Mouse (Mus musculus) small intestine, adult 2 months (tissue): ENCODE data around the gene Tex46. TPM values are rescaled to one million over a fixed set of nuclear protein-coding genes. Genes with fewer than 3 reads are reported as not detected.

Experiments
- H3K27ac ChIP-seq: fragments of 200-500 bp; 2 replicates; pipeline ENCODE4 v1.5.1; 2012; ENCODE audit warnings: low read depth, low read length, control low read depth, inconsistent platforms; ENCODE audit not compliant: insufficient read depth
- H3K27me3 ChIP-seq: fragments of 200-500 bp; 2 replicates; pipeline ENCODE4 v1.6.1; 2012; ENCODE audit warnings: mild to moderate bottlenecking, moderate library complexity, low read length, inconsistent platforms; ENCODE audit not compliant: control insufficient read depth, insufficient read depth
- H3K36me3 ChIP-seq: fragments of 200-500 bp; 2 replicates; pipeline ENCODE4 v1.6.1; 2012; ENCODE audit warnings: mild to moderate bottlenecking, low read length, control low read depth, inconsistent platforms; ENCODE audit not compliant: control insufficient read depth, insufficient read depth
- H3K4me1 ChIP-seq: fragments of 200-500 bp; 2 replicates; pipeline ENCODE4 v1.6.1; 2012; ENCODE audit warnings: low read length, inconsistent platforms, mixed read lengths; ENCODE audit not compliant: control insufficient read depth, insufficient read depth, insufficient read length
- H3K4me3 ChIP-seq: fragments of 200-500 bp; 2 replicates; pipeline ENCODE4 v1.5.1; 2012; ENCODE audit warnings: low read depth, mild to moderate bottlenecking, control low read depth, inconsistent platforms, low read length, moderate library complexity
- CTCF ChIP-seq: fragments of 200-500 bp; IDR thresholded peaks from 2 replicates; pipeline ENCODE4 v1.5.1; 2012; ENCODE audit warnings: low read depth, mild to moderate bottlenecking, control low read depth, inconsistent platforms, low read length, moderate library complexity, mixed read lengths; ENCODE audit not compliant: insufficient replicate concordance, insufficient read length; ENCODE audit errors: extremely low read depth
- POLR2A ChIP-seq: fragments of 200-500 bp; IDR thresholded peaks from 2 replicates; pipeline ENCODE4 v1.6.1; 2012; ENCODE audit warnings: low read depth, mild to moderate bottlenecking, control low read depth, inconsistent platforms, low read length, moderate library complexity
- WGBS: fragments of 180-500 bp; shearing (Covaris S2); methylation state at CpG from one replicate; pipeline ENCODE4 v1.1.7; 2018; 5-methylcytosine and 5-hydroxymethylcytosine counted together
- polyA plus RNA-seq: library from polyadenylated mRNA; depleted of rRNA; stranded (reverse); fragments of >200 nt; gene quantifications from 2 replicates; pipeline ENCODE4 v1.2.3, GENCODE M21; 2012; rRNA removed

The Tex46 gene
- polyA plus RNA-seq, 1 experiment = not detected

DNA sequence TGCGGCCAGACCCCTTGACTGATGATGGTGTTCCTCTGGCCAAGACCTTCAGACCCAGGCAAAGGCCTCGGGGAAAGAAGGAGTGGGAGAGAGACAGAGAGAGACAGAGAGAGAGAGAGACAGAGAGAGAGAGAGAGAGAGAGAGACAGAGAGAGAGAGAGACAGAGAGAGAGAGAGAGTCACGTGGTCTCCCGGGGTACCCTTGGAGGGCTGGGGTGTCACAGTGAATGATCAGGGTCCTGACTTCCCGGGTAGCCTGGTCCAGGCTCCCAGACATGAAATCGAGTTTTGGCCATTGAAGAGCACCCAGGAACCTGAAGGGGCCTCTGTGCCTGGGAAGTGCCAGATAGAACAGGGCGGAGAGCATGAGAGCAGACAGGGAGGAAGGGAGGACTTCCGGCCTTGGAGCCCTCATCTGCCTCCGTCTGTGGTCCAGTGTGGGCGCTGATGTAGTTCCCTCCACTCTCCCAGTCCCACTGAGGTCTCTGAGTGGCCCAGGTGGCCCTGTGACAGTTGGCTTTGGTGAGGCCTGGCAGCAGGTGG, 43.5 kb downstream of the Tex46 start:
- WGBS = 78% methylated on average over 10 of the region's 10 CpGs
- no peak overlapping the region for H3K4me3 ChIP-seq
- H3K4me1 ChIP-seq = no peaks in the 10 kb centered on the region
- peaks cover 16% of the 10 kb centered on the region; the same call in 1 of the 2 replicates for H3K36me3 ChIP-seq
- no peak for TF ChIP-seq CTCF
- TF ChIP-seq POLR2A = no peak
- H3K27ac ChIP-seq = no peak overlapping the region
- H3K27me3 ChIP-seq = no peaks in the 10 kb centered on the region

DNA sequence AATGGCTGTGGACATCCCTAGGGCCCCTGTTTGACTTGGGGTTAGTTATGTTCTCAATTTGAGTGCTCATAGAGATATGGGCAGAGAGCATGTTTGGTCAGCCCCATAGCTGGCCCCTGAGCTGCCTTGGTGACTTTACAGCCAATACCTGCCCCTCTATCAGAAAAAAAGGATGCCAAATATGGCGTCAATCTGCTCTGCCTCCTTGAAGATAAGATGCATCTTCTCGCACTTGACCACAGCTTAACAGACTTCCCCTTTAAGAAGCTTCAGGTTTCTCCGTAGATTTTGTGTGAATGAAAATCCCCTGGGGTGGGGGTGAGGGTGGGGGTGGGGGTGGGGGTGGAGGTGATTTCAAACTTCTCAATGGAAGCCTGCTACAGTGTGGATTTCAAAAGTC, 47.7 kb downstream of the Tex46 start:
- peaks cover 35% of the 10 kb centered on the region for H3K36me3 ChIP-seq

More for the DNA sequence above, 47.7 kb downstream of the Tex46 start:
- no peak for TF ChIP-seq POLR2A
- no peak for TF ChIP-seq CTCF
- H3K27ac ChIP-seq = no peak overlapping the region
- H3K4me1 ChIP-seq = no peaks in the 10 kb centered on the region
- no peaks in the 10 kb centered on the region for H3K27me3 ChIP-seq
- H3K4me3 ChIP-seq = no peak overlapping the region
- WGBS = 67% methylated on average over 3 of the region's 3 CpGs

Other genes starting within 250 kb of the Tex46 start
- gene Htr1d, start 186.9 kb upstream of the Tex46 start, polyA plus RNA-seq = 0.05 and 0.23 TPM in 2 replicates
- gene 6030445D17Rik, start 148.2 kb upstream of the Tex46 start, polyA plus RNA-seq = 0.24 and 1.1 TPM in 2 replicates
- gene Luzp1, start 140.7 kb upstream of the Tex46 start, polyA plus RNA-seq = 6.6 and 18.0 TPM in 2 replicates
- gene Kdm1a, start 7.7 kb upstream of the Tex46 start, polyA plus RNA-seq = 7.2 and 16.0 TPM in 2 replicates
- not detected in 2 replicates for gene Lactbl1, start 12.2 kb downstream of the Tex46 start, polyA plus RNA-seq
- gene Ephb2, start 225.6 kb downstream of the Tex46 start, polyA plus RNA-seq = 32.1 and 57.6 TPM in 2 replicates